Mouse (Mus musculus) cerebellum, adult 9-11 months (tissue): ENCODE data around the gene Gm3055.
A peak's percentile ranks its signal among the peaks of the same experiment; 100 is the strongest.
"Not testable (repeated sequence)": the region's sequence is repeated elsewhere in the genome, so short reads cannot be mapped to it uniquely, and the experiment has no call there.

Source experiments
- DNase-seq: peaks from one replicate; pipeline ENCODE4 v3.0.0; 2022

Gene Gm3055

GRCm38 (mm10) chr10:81770506-81771403, at the start of gene Gm3055:
Gene Gm3055, minus strand, starts transcription at chr10:81771161.
- not testable (repeated sequence) for DNase-seq

- peak; percentile 2 for DNase-seq
Measured at GRCm38 (mm10) chr10:81811899-81812298, 40.9 kb upstream of the Gm3055 start, which contains the start of gene Gm4767. Gene Gm4767, plus strand, starts transcription at chr10:81812186.

- not testable (repeated sequence) for DNase-seq
Measured at GRCm38 (mm10) chr10:81771404-81771777, 430 bp upstream of the Gm3055 start.

GRCm38 (mm10) chr10:81704531-81705301, 66.2 kb downstream of the Gm3055 start, which contains the start of gene Zfp433:
Gene Zfp433, plus strand, starts transcription at chr10:81704825.
- not testable (repeated sequence) for DNase-seq
